Mouse (Mus musculus): Measurements from ENCODE around the gene Tmem9. TPM values are rescaled to one million over a fixed set of nuclear protein-coding genes. Genes with fewer than 3 reads are reported as not detected.

Gene Tmem9
- polyA plus RNA-seq, 1 experiment from 2014 or later: 215 TPM

DNA sequence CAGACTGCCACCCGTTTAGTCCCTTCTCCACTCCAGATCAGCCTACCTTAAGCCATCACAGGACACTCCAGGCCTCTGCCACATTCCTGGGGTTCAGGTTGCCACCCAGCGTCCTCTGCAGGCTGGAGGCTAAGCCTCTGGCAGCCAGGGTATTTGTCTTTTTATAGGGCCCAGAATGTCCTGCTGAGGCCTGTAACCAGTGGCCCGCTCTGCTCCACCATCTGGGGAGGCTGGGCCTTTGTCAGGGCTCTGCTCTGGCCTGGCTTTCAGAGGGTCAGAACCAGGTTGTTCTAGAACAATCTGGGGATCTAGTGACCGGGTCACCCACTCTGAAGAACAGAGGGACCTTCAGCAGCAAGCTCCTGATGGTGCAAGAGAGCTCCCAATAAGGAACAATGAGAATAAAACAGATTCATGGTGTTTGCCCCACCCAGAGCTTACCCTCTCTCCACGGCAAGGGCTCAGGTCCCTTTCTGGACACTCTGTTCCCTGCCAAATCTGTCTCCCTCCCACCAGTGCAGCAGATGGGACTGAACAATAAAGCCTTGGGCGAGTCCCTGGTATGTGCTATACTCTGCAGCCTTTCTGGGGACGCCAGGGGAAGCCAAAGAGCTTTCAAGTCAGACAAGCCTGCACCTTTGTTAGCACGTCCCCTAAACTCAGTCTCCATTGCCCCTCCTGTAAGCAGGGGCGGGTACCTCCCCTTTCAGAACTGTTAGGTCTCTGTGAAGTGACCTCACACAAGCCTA lies 53.3 kb downstream of the Tmem9 start:
- H3K9me3 ChIP-seq: no peaks in the 10 kb centered on the region
- H3K9ac ChIP-seq: no peak overlapping the region
- H3K36me3 ChIP-seq: no peaks in the 10 kb centered on the region
- H3K27ac ChIP-seq: no peak overlapping the region
- 54% methylated on average over 9 of the region's 9 CpGs for WGBS
- no peak overlapping the region for H3K4me3 ChIP-seq
- 0 out of 2 replicates have a peak, but pooled peaks have one; percentile 12 for ATAC-seq (ENCODE audit: low FRiP score, low read depth)
- H3K27me3 ChIP-seq: no peaks in the 10 kb centered on the region
- no peaks in the 10 kb centered on the region for H3K4me1 ChIP-seq
- H3K4me2 ChIP-seq (replicated peaks): no peak overlapping the region

DNA sequence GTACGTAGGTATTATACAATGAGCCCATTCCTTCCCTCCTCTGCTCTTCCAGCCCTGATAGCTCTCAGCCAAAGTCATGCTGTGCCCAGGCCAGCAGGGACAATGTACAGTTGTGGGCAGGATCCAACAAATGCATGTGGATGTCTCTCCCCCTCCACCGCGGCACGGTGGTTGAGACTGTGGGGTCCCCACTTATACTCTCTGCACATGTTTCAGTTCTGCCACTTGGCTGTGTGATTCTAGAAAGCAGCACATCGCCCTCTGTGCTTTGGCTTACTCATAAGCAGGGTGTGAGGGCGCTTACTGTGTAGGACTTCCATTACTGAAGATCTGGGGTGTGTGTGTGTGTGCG lies 53.8 kb downstream of the Tmem9 start:
- no peak overlapping the region for H3K4me3 ChIP-seq
- no peak overlapping the region for H3K4me2 ChIP-seq (replicated peaks)
- no peaks in the 10 kb centered on the region for H3K9me3 ChIP-seq
- H3K27ac ChIP-seq: no peak overlapping the region
- no peaks in the 10 kb centered on the region for H3K27me3 ChIP-seq
- H3K4me1 ChIP-seq: no peaks in the 10 kb centered on the region
- H3K9ac ChIP-seq: no peak overlapping the region
- ATAC-seq (ENCODE audit: low FRiP score, low read depth): 0 out of 2 replicates have a peak, but pooled peaks have one; percentile 7
- 92% methylated on average over 7 of the region's 7 CpGs for WGBS
- H3K36me3 ChIP-seq: no peaks in the 10 kb centered on the region

DNA sequence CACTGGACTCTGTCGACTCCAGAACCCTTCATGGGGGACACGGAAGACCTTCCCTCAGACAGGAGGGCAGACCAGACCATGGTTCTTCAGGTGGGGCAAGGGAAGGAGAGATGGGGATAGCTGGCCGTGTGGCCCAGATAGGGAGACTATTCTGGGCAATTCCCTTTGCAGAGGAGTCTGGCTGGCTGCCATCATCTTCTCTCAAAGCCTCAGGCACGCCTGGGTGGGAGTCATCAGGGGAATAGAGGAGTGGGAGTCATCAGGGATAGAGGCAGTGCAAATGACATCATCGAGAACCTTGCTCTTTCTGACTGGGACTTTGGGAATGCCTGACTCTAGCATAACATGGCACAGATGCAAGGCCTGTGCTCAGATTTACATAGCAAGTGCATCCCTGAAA lies 56.0 kb downstream of the Tmem9 start:
- Histone ChIP-seq H3K4me1 (no peaks in the 10 kb centered on the region), H3K36me3 (no peaks in the 10 kb centered on the region), H3K9ac (no peak overlapping the region), H3K4me3 (no peak overlapping the region), H3K27me3 (no peaks in the 10 kb centered on the region), H3K4me2 (replicated peaks) (no peak overlapping the region), H3K27ac (no peak overlapping the region), H3K9me3 (no peaks in the 10 kb centered on the region)
- no peak for ATAC-seq (ENCODE audit: low FRiP score, low read depth)
- WGBS: 73% methylated on average over 5 of the region's 5 CpGs

DNA sequence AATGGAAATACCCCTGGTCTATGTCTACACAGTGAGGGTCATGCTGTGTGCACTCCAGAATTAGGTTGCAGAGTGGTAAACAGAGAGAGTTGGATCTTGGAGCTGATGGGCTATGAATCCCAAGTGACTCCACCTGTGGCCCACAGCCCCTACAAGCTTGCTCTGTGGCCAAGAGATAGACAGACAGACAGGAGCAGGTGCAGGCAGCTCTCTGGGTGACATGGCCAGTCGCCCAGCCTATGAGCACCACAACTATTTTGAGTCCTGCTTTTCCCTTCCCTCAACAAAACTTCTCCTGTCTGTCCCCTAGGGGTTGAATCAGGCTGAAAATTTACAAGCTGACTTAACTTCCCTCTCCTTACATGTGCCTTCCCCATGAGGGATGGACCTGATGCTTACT lies 58.7 kb downstream of the Tmem9 start:
- H3K9me3 ChIP-seq: no peaks in the 10 kb centered on the region
- 45% methylated on average over 1 of the region's 1 CpGs for WGBS
- no peaks in the 10 kb centered on the region for H3K27me3 ChIP-seq
- no peak overlapping the region for H3K4me2 ChIP-seq (replicated peaks)
- no peak overlapping the region for H3K9ac ChIP-seq
- H3K4me1 ChIP-seq: no peaks in the 10 kb centered on the region
- H3K27ac ChIP-seq: no peak overlapping the region
- no peak; the same call in 1 of the 2 replicates for ATAC-seq (ENCODE audit: low FRiP score, low read depth)
- H3K36me3 ChIP-seq: no peaks in the 10 kb centered on the region
- H3K4me3 ChIP-seq: no peak overlapping the region

- Histone ChIP-seq H3K9ac (no peak overlapping the region), H3K27me3 (no peaks in the 10 kb centered on the region), H3K9me3 (no peaks in the 10 kb centered on the region), H3K36me3 (no peaks in the 10 kb centered on the region), H3K27ac (no peak overlapping the region), H3K4me2 (replicated peaks) (no peak overlapping the region), H3K4me3 (no peak overlapping the region), H3K4me1 (no peaks in the 10 kb centered on the region)
- WGBS: 59% methylated on average over 3 of the region's 3 CpGs
- no peak for ATAC-seq (ENCODE audit: low FRiP score, low read depth)
Measured at GRCm38 (mm10) chr1:136067579-136067978, 59.6 kb downstream of the Tmem9 start.

GRCm38 (mm10) chr1:136076086-136076485 lies 68.1 kb downstream of the Tmem9 start:
- H3K4me3 ChIP-seq: no peak overlapping the region
- no peak overlapping the region for H3K9ac ChIP-seq
- no peak overlapping the region for H3K4me2 ChIP-seq (replicated peaks)
- no peaks in the 10 kb centered on the region for H3K27me3 ChIP-seq
- WGBS: 6% methylated on average over 3 of the region's 3 CpGs
- H3K4me1 ChIP-seq: no peaks in the 10 kb centered on the region
- no peak overlapping the region for H3K27ac ChIP-seq
- H3K9me3 ChIP-seq: no peaks in the 10 kb centered on the region
- no peaks in the 10 kb centered on the region for H3K36me3 ChIP-seq
- ATAC-seq (ENCODE audit: low FRiP score, low read depth): no peak

DNA sequence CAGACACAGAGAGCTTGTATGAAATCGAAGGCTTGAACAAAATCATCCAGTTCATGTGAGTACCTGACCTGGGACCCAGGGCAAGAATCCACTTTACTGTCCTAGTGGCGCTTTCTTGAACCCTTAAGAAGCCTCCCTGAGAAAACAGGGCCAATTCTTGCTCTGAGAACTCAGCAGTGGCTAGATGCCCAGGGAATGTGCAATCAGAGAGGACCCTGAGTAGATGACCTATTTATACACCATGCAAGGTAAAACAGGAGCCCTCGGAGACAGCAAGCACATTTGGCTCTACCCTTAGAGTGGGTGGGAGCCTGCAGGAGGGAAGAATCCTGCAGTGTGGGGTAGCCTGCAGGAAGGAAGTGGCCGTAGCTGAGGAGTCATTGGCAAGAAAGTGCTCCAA lies 69.7 kb downstream of the Tmem9 start:
- 61% methylated on average over 4 of the region's 4 CpGs for WGBS
- Histone ChIP-seq H3K9me3 (peaks cover 5% of the 10 kb centered on the region; the same call in 1 of the 2 replicates), H3K4me2 (replicated peaks) (no peak overlapping the region), H3K27ac (no peak overlapping the region), H3K27me3 (no peaks in the 10 kb centered on the region), H3K4me3 (no peak overlapping the region), H3K4me1 (no peaks in the 10 kb centered on the region), H3K9ac (no peak overlapping the region), H3K36me3 (no peaks in the 10 kb centered on the region)
- no peak for ATAC-seq (ENCODE audit: low FRiP score, low read depth)

- ATAC-seq (ENCODE audit: low FRiP score, low read depth): no peak
- Histone ChIP-seq H3K9ac (no peak overlapping the region), H3K9me3 (peaks cover 5% of the 10 kb centered on the region; the same call in 1 of the 2 replicates), H3K4me2 (replicated peaks) (no peak overlapping the region), H3K27ac (no peak overlapping the region), H3K36me3 (no peaks in the 10 kb centered on the region), H3K4me3 (no peak overlapping the region), H3K4me1 (no peaks in the 10 kb centered on the region), H3K27me3 (no peaks in the 10 kb centered on the region)
- 87% methylated on average over 1 of the region's 1 CpGs for WGBS
Measured at GRCm38 (mm10) chr1:136081161-136081560, 73.2 kb downstream of the Tmem9 start.

Other genes with a start within 250 kb of the Tmem9 start
- gene Phlda3, start 242.0 kb upstream of the Tmem9 start, polyA plus RNA-seq (2015; fragmentation: Nextera tagmentation; extraction: Ambion mirVana): 56.6 and 62.8 TPM in 2 replicates
- 241 and 246 TPM in 2 replicates for gene Tnni1, start 228.7 kb upstream of the Tmem9 start, polyA plus RNA-seq (2015; fragmentation: Nextera tagmentation; extraction: Ambion mirVana)
- gene Lad1, start 189.6 kb upstream of the Tmem9 start, polyA plus RNA-seq (2015; fragmentation: Nextera tagmentation; extraction: Ambion mirVana): 7.2 and 8.5 TPM in 2 replicates
- gene Tnnt2, start 171.8 kb upstream of the Tmem9 start, polyA plus RNA-seq (2015; fragmentation: Nextera tagmentation; extraction: Ambion mirVana): 84.9 and 88.9 TPM in 2 replicates
- gene Pkp1, start 88.9 kb upstream of the Tmem9 start, polyA plus RNA-seq (2015; fragmentation: Nextera tagmentation; extraction: Ambion mirVana): 6.1 and 7.5 TPM in 2 replicates
- 0.09 TPM in 1 of 2 replicates, not detected in the other for gene Igfn1, start 1.8 kb upstream of the Tmem9 start, polyA plus RNA-seq (2015; fragmentation: Nextera tagmentation; extraction: Ambion mirVana)
- not detected in 2 replicates for gene Ascl5, start 42.7 kb downstream of the Tmem9 start, polyA plus RNA-seq (2015; fragmentation: Nextera tagmentation; extraction: Ambion mirVana)
- 4.2 and 5.0 TPM in 2 replicates for gene Cacna1s, start 44.6 kb downstream of the Tmem9 start, polyA plus RNA-seq (2015; fragmentation: Nextera tagmentation; extraction: Ambion mirVana)
- gene Kif21b, start 123.2 kb downstream of the Tmem9 start, polyA plus RNA-seq (2015; fragmentation: Nextera tagmentation; extraction: Ambion mirVana): 5.5 and 5.6 TPM in 2 replicates
- 0.17 TPM in 1 of 2 replicates, not detected in the other for gene Mroh3, start 204.7 kb downstream of the Tmem9 start, polyA plus RNA-seq (2015; fragmentation: Nextera tagmentation; extraction: Ambion mirVana)
- gene Inava, start 226.1 kb downstream of the Tmem9 start, polyA plus RNA-seq (2015; fragmentation: Nextera tagmentation; extraction: Ambion mirVana): 18.8 and 21.1 TPM in 2 replicates

Data from limb, embryonic 13.5 days (tissue).